Mouse (Mus musculus) heart, postnatal 0 days (tissue): ENCODE measurements at regions not wholly inside any gene's neighbourhood (a gene's known extent, or its start where the extent isn't known, plus 50 kb on each side); places are given as distances from the start of the nearest gene placed in this dataset.

ENCODE experiments used
- CTCF ChIP-seq: IDR thresholded peaks from 2 replicates; pipeline ENCODE4 v1.5.1; 2016; ENCODE audit warnings: antibody characterized with exemption, control low read depth, low read depth
- EP300 ChIP-seq: IDR thresholded peaks from 2 replicates; pipeline ENCODE4 v1.6.1; 2016; ENCODE audit warnings: antibody characterized with exemption, low read depth

GRCm38 (mm10) chr13:41701345-41701744 is 95.6 kb downstream of the Tmem170b start:
- TF ChIP-seq CTCF (no peak), EP300 (no peak)
